Mouse (Mus musculus): ENCODE data around the gene Eva1a. TPM values are rescaled to one million over a fixed set of nuclear protein-coding genes. Genes with fewer than 3 reads are reported as not detected.

The Eva1a gene
- polyA plus RNA-seq, 1 experiment from 2014 or later, result 22.3 TPM

- Histone ChIP-seq H3K9ac (ENCODE audit: low read length) (no peak overlapping the region), H3K27ac (ENCODE audit: low read depth) (no peak overlapping the region), H3K4me1 (replicated peaks; ENCODE audit: control insufficient read depth, insufficient read depth, low read length) (no peaks in the 10 kb centered on the region), H3K36me3 (ENCODE audit: control insufficient read depth, insufficient read depth, low read length) (no peaks in the 10 kb centered on the region), H3K27me3 (replicated peaks; ENCODE audit: control insufficient read depth, insufficient read depth, low read length) (no peaks in the 10 kb centered on the region), H3K9me3 (ENCODE audit: control insufficient read depth, low read length) (no peaks in the 10 kb centered on the region), H3K4me3 (ENCODE audit: low read depth, low read length) (no peak overlapping the region), H3K4me2 (ENCODE audit: low read length) (no peak overlapping the region)
- ATAC-seq (replicated peaks; ENCODE audit: low FRiP score, low TSS enrichment, low read depth), result peak; percentile 64
- DNase-seq (ENCODE audit: low spot score), result no peak
- WGBS, result 89% methylated on average over 2 of the region's 2 CpGs
Observed at GRCm38 (mm10) chr6:82125134-82125533, 84.3 kb downstream of the Eva1a start.

GRCm38 (mm10) chr6:82127827-82128226 lies 87.0 kb downstream of the Eva1a start:
- 41% methylated on average over 9 of the region's 9 CpGs for WGBS
- no peaks in the 10 kb centered on the region for H3K36me3 ChIP-seq (ENCODE audit: control insufficient read depth, insufficient read depth, low read length)
- no peak overlapping the region for H3K4me3 ChIP-seq (ENCODE audit: low read depth, low read length)
- H3K4me1 ChIP-seq (replicated peaks; ENCODE audit: control insufficient read depth, insufficient read depth, low read length), result peaks cover 12% of the 10 kb centered on the region
- DNase-seq (ENCODE audit: low spot score) (no peak), ATAC-seq (replicated peaks; ENCODE audit: low FRiP score, low TSS enrichment, low read depth) (no peak)
- H3K27ac ChIP-seq (ENCODE audit: low read depth), result no peak overlapping the region
- no peaks in the 10 kb centered on the region for H3K27me3 ChIP-seq (replicated peaks; ENCODE audit: control insufficient read depth, insufficient read depth, low read length)
- no peak overlapping the region for H3K4me2 ChIP-seq (ENCODE audit: low read length)
- no peaks in the 10 kb centered on the region for H3K9me3 ChIP-seq (ENCODE audit: control insufficient read depth, low read length)
- H3K9ac ChIP-seq (ENCODE audit: low read length), result no peak overlapping the region

GRCm38 (mm10) chr6:82129630-82130217 lies 88.9 kb downstream of the Eva1a start:
- peak overlapping the region; percentile 22; the same call in 1 of the 2 replicates for H3K27ac ChIP-seq (ENCODE audit: low read depth)
- H3K4me3 ChIP-seq (ENCODE audit: low read depth, low read length), result no peak overlapping the region
- WGBS, result 42% methylated on average over 9 of the region's 9 CpGs
- ATAC-seq (replicated peaks; ENCODE audit: low FRiP score, low TSS enrichment, low read depth) (no peak), DNase-seq (ENCODE audit: low spot score) (no peak)
- no peak overlapping the region for H3K4me2 ChIP-seq (ENCODE audit: low read length)
- peaks cover 18% of the 10 kb centered on the region for H3K4me1 ChIP-seq (replicated peaks; ENCODE audit: control insufficient read depth, insufficient read depth, low read length)
- no peaks in the 10 kb centered on the region for H3K27me3 ChIP-seq (replicated peaks; ENCODE audit: control insufficient read depth, insufficient read depth, low read length)
- no peaks in the 10 kb centered on the region for H3K9me3 ChIP-seq (ENCODE audit: control insufficient read depth, low read length)
- H3K9ac ChIP-seq (ENCODE audit: low read length), result no peak overlapping the region
- no peaks in the 10 kb centered on the region for H3K36me3 ChIP-seq (ENCODE audit: control insufficient read depth, insufficient read depth, low read length)

GRCm38 (mm10) chr6:82132876-82133591 lies 92.2 kb downstream of the Eva1a start:
- Histone ChIP-seq H3K27ac (ENCODE audit: low read depth) (0 out of 2 replicates have a peak overlapping the region, but pooled peaks have one; percentile 38), H3K9me3 (ENCODE audit: control insufficient read depth, low read length) (no peaks in the 10 kb centered on the region), H3K4me3 (ENCODE audit: low read depth, low read length) (no peak overlapping the region), H3K4me1 (replicated peaks; ENCODE audit: control insufficient read depth, insufficient read depth, low read length) (peaks cover 18% of the 10 kb centered on the region), H3K9ac (ENCODE audit: low read length) (no peak overlapping the region), H3K4me2 (ENCODE audit: low read length) (0 out of 2 replicates have a peak overlapping the region, but pooled peaks have one; percentile 4), H3K36me3 (ENCODE audit: control insufficient read depth, insufficient read depth, low read length) (no peaks in the 10 kb centered on the region), H3K27me3 (replicated peaks; ENCODE audit: control insufficient read depth, insufficient read depth, low read length) (no peaks in the 10 kb centered on the region)
- WGBS, result 22% methylated on average over 13 of the region's 13 CpGs
- DNase-seq (ENCODE audit: low spot score) (no peak), ATAC-seq (replicated peaks; ENCODE audit: low FRiP score, low TSS enrichment, low read depth) (0 out of 2 replicates have a peak, but pooled peaks have one; percentile 14)

- WGBS, result 23% methylated on average over 7 of the region's 7 CpGs
- ATAC-seq (replicated peaks; ENCODE audit: low FRiP score, low TSS enrichment, low read depth), result no peak
- Histone ChIP-seq H3K27me3 (replicated peaks; ENCODE audit: control insufficient read depth, insufficient read depth, low read length) (no peaks in the 10 kb centered on the region), H3K4me1 (replicated peaks; ENCODE audit: control insufficient read depth, insufficient read depth, low read length) (peaks cover 18% of the 10 kb centered on the region), H3K36me3 (ENCODE audit: control insufficient read depth, insufficient read depth, low read length) (no peaks in the 10 kb centered on the region), H3K9ac (ENCODE audit: low read length) (no peak overlapping the region), H3K27ac (ENCODE audit: low read depth) (no peak overlapping the region), H3K4me3 (ENCODE audit: low read depth, low read length) (no peak overlapping the region), H3K9me3 (ENCODE audit: control insufficient read depth, low read length) (no peaks in the 10 kb centered on the region), H3K4me2 (ENCODE audit: low read length) (no peak overlapping the region)
- peak; percentile 40 for DNase-seq (ENCODE audit: low spot score)
Observed at GRCm38 (mm10) chr6:82133592-82133978, 92.7 kb downstream of the Eva1a start.

- peaks cover 18% of the 10 kb centered on the region for H3K4me1 ChIP-seq (replicated peaks; ENCODE audit: control insufficient read depth, insufficient read depth, low read length)
- no peaks in the 10 kb centered on the region for H3K36me3 ChIP-seq (ENCODE audit: control insufficient read depth, insufficient read depth, low read length)
- no peak overlapping the region for H3K4me2 ChIP-seq (ENCODE audit: low read length)
- WGBS, result 68% methylated on average over 13 of the region's 13 CpGs
- ATAC-seq (replicated peaks; ENCODE audit: low FRiP score, low TSS enrichment, low read depth) (0 out of 2 replicates have a peak, but pooled peaks have one; percentile 44), DNase-seq (ENCODE audit: low spot score) (no peak)
- H3K9ac ChIP-seq (ENCODE audit: low read length), result no peak overlapping the region
- H3K9me3 ChIP-seq (ENCODE audit: control insufficient read depth, low read length), result no peaks in the 10 kb centered on the region
- no peaks in the 10 kb centered on the region for H3K27me3 ChIP-seq (replicated peaks; ENCODE audit: control insufficient read depth, insufficient read depth, low read length)
- H3K27ac ChIP-seq (ENCODE audit: low read depth), result peak overlapping the region; percentile 33; the same call in 1 of the 2 replicates
- no peak overlapping the region for H3K4me3 ChIP-seq (ENCODE audit: low read depth, low read length)
Observed at GRCm38 (mm10) chr6:82135959-82136712, 95.3 kb downstream of the Eva1a start.

Other genes with a start within 250 kb of the Eva1a start
- 12.8 and 13.8 TPM in 2 replicates for gene Gcfc2, start 117.4 kb upstream of the Eva1a start, polyA plus RNA-seq (2014; fragmentation: Nextera tagmentation; extraction: Ambion mirVana)
- 61.2 and 73.7 TPM in 2 replicates for gene Mrpl19, start 75.1 kb upstream of the Eva1a start, polyA plus RNA-seq (2014; fragmentation: Nextera tagmentation; extraction: Ambion mirVana)